Mouse (Mus musculus): ENCODE measurements around the gene Ncoa1. TPM values are rescaled to one million over a fixed set of nuclear protein-coding genes. Genes with fewer than 3 reads are reported as not detected.

Gene Ncoa1
- polyA plus RNA-seq (2012; ENCODE audit: insufficient read depth, insufficient read length, missing spikeins) = 32.6 and 35.2 TPM in 2 replicates

DNA sequence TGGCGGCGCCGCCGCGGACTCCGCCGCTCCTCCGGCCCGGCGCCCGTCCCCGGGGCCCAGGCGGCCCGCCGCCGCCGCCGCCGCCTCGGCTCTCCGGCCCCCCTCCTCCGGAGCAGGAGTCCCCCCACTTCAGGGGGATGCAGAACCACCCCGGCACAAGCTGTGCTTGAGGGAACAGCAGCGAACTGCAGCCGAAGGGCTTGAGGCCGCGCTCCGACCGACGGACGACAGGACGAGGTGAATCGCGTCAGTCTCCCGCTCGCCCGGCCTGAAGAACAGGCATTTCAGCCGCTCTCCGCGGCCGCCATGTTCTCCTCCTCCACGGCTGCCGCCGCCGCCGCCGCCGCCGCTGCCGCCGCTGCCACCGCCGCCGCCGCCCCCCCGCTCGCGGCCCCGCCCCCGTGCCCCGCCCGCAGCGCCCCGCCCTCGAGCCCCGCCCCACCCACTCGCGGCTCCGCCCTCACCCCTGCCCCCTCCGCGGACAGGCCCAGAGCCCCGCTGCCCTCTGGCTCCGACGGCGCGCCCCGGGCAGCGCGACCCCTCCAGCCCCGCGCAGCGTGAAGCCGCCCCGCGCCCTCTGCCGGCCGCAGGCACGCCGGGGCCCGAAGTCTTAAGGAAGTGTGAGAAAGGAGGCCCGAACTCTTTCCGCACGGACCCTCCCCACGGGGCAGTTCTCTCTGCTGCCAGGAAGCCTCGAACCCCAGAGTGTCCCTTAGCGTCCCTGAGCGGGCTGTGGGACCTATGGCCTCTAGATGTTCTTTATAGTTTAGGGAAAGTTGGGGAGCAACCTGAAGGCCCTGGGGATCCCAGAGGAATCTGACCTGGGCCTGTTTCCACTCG, at the start of gene Ncoa1:
Ncoa1 (minus strand) TSS at position 351 of the 840 bp plus-strand sequence.
- TF ChIP-seq POLR2A (IDR thresholded peaks at IDR 0.05; ENCODE audit: borderline replicate concordance, low read depth, low read length) (peak; percentile 64; the same call in 1 of the 2 replicates), CTCF (IDR thresholded peaks at IDR 0.05; ENCODE audit: low read depth, low read length) (no peak)
- Histone ChIP-seq H3K4me1 (ENCODE audit: control insufficient read depth, insufficient read depth, low read length) (peaks cover 5% of the 10 kb centered on the region), H3K4me3 (ENCODE audit: insufficient read depth, low read length) (peak within 1 kb of the TSS; percentile 98), H3K27ac (ENCODE audit: insufficient read depth, low read depth, low read length) (peak within 1 kb of the TSS; percentile 56)

DNA sequence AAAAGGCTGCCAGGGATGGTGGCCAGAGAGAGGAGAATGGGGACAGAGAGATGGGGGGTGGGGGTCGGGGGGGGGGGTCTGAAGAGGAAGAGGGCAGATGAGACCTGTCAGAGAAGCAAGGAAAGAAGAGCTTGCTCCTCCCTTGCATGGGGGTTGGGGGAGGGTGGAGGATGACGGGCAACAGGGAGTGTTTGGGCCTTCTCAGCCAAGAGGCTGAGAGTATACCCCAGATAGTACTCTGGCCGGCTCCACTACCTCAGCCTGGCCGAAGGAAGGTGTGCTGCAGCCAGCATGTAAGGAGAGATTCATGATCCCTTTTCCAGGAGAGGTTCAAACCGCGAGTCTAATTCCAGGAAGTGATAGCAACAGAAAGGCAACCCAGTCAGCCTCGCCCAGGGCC, 47.6 kb upstream of the Ncoa1 start:
- TF ChIP-seq CTCF (IDR thresholded peaks at IDR 0.05; ENCODE audit: low read depth, low read length) = no peak
- TF ChIP-seq POLR2A (IDR thresholded peaks at IDR 0.05; ENCODE audit: borderline replicate concordance, low read depth, low read length) = no peak
- H3K4me1 ChIP-seq (ENCODE audit: control insufficient read depth, insufficient read depth, low read length) = peaks cover 2% of the 10 kb centered on the region; the same call in 1 of the 2 replicates
- no peak overlapping the region for H3K4me3 ChIP-seq (ENCODE audit: insufficient read depth, low read length)
- no peak overlapping the region for H3K27ac ChIP-seq (ENCODE audit: insufficient read depth, low read depth, low read length)

DNA sequence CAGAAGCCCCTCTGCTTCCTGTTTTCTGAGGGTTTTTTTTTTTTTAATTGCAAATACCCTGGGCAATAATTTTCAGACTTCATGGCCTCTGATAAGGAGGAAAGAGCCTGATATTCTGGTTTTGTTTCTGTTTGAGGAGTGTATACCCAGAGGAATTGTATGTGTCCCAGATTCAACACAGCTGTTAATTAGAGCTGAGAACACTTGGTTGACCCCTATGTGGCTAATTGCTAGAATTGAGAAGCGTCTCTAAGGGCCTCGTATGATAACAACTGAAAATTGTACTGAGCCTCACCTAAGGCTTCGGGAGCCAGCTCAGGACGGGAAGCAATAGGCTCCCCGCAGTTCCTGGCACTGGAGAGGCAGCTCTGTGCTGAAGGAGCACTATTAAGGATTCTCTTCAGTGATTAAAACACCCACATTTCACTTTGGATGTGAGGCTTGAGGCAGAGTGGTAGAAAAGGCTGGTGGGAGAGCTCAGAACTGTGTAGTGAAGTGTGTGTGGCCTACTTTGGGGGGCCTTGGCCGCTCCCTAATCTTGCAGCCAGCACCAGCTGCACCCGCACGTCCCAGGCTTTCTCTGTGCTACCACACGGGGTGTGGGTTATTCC, 46.8 kb upstream of the Ncoa1 start:
- TF ChIP-seq POLR2A (IDR thresholded peaks at IDR 0.05; ENCODE audit: borderline replicate concordance, low read depth, low read length) (no peak), CTCF (IDR thresholded peaks at IDR 0.05; ENCODE audit: low read depth, low read length) (no peak)
- Histone ChIP-seq H3K27ac (ENCODE audit: insufficient read depth, low read depth, low read length) (no peak overlapping the region), H3K4me1 (ENCODE audit: control insufficient read depth, insufficient read depth, low read length) (peaks cover 2% of the 10 kb centered on the region; the same call in 1 of the 2 replicates), H3K4me3 (ENCODE audit: insufficient read depth, low read length) (no peak overlapping the region)

DNA sequence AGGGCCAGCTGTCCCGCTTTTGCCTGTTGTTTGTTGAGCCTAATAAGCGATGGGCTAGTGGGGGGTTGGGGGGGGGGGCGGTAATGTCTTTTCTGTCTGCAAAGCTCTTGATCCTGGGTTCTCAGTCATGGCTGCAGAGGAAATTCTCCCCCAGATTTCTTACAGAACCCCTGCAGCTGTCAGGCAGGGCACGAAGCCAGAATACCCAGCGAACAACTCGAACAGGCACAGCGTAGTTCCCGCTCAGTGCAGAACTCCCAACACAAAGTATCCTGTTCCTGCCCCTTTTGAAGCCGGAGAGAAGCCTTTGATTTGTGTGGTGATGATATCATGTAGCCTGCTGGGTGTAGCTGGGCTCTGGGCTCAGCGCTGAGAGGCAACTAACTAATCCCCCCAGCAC, 46.2 kb upstream of the Ncoa1 start:
- Histone ChIP-seq H3K4me3 (ENCODE audit: insufficient read depth, low read length) (no peak overlapping the region), H3K4me1 (ENCODE audit: control insufficient read depth, insufficient read depth, low read length) (no peaks in the 10 kb centered on the region), H3K27ac (ENCODE audit: insufficient read depth, low read depth, low read length) (no peak overlapping the region)
- TF ChIP-seq POLR2A (IDR thresholded peaks at IDR 0.05; ENCODE audit: borderline replicate concordance, low read depth, low read length) = no peak
- TF ChIP-seq CTCF (IDR thresholded peaks at IDR 0.05; ENCODE audit: low read depth, low read length) = no peak

DNA sequence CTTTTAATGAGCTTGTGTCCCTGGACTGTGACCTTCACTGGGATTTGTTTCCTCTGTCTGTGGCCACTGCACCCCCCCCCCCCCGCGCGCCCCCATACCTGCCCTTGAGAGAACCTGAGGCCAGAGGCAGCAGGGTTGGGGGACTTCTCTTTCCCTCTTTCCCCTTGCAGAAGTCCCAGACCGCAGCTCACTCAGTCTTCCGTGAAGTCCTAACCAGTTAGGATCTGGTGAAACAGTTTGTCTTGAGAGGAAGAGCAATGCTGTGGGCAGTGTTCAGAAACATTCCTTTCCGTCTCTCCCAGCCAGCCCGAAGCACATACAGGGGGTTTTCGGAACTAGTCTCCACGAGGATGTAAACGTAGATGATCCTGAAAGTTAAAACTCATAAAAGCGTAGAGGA, 42.0 kb upstream of the Ncoa1 start:
- TF ChIP-seq CTCF (IDR thresholded peaks at IDR 0.05; ENCODE audit: low read depth, low read length) (no peak), POLR2A (IDR thresholded peaks at IDR 0.05; ENCODE audit: borderline replicate concordance, low read depth, low read length) (no peak)
- H3K4me1 ChIP-seq (ENCODE audit: control insufficient read depth, insufficient read depth, low read length) = no peaks in the 10 kb centered on the region
- H3K27ac ChIP-seq (ENCODE audit: insufficient read depth, low read depth, low read length) = no peak overlapping the region
- no peak overlapping the region for H3K4me3 ChIP-seq (ENCODE audit: insufficient read depth, low read length)

DNA sequence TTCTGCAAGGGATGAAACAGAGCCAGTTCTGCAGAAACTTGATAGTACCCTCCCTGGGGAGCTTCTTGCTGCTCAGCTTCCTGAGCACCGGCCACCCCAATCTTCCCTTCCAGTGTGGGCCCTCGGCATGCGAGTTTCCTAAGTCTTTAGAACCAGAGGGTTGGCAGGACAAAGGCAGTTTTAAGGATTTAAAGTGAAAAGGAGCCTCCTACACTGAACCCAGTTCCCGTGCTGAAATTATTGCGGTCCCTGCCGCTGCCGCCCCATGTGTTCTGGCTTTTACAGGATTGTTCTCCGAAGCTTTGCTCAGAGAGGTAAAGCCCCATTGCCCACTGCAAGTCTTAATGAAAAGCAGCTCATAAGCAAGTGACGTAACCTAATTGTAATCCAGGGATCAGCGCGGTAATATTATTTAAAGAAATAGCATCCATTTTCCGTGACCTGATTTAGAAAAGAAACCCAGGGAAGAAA, 32.6 kb upstream of the Ncoa1 start:
- Histone ChIP-seq H3K4me1 (ENCODE audit: control insufficient read depth, insufficient read depth, low read length) (peaks cover 25% of the 10 kb centered on the region), H3K4me3 (ENCODE audit: insufficient read depth, low read length) (no peak overlapping the region), H3K27ac (ENCODE audit: insufficient read depth, low read depth, low read length) (no peak overlapping the region)
- TF ChIP-seq CTCF (IDR thresholded peaks at IDR 0.05; ENCODE audit: low read depth, low read length) (no peak), POLR2A (IDR thresholded peaks at IDR 0.05; ENCODE audit: borderline replicate concordance, low read depth, low read length) (no peak)

DNA sequence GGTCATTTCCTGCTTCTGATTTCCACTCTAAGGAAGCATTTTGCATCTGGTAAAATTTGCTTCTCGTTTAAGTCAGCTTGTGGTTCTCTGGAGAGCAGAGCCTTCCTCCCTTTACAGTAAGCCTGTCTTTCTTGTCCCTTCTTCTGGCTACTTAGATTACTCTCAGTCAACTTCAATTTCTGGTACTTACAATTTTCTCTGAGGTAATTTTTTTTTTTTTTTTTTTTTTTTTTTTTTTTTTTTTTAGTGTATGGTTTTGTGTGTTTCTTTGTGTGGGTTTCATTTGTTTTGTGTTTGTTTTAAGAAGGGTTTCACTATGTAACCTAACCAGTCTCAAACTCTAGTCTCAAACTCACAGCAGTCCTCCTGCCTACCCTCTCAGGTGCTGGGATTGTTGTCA, 31.2 kb upstream of the Ncoa1 start:
- no peak for TF ChIP-seq CTCF (IDR thresholded peaks at IDR 0.05; ENCODE audit: low read depth, low read length)
- no peak for TF ChIP-seq POLR2A (IDR thresholded peaks at IDR 0.05; ENCODE audit: borderline replicate concordance, low read depth, low read length)
- H3K27ac ChIP-seq (ENCODE audit: insufficient read depth, low read depth, low read length) = no peak overlapping the region
- peaks cover 28% of the 10 kb centered on the region for H3K4me1 ChIP-seq (ENCODE audit: control insufficient read depth, insufficient read depth, low read length)
- H3K4me3 ChIP-seq (ENCODE audit: insufficient read depth, low read length) = no peak overlapping the region

DNA sequence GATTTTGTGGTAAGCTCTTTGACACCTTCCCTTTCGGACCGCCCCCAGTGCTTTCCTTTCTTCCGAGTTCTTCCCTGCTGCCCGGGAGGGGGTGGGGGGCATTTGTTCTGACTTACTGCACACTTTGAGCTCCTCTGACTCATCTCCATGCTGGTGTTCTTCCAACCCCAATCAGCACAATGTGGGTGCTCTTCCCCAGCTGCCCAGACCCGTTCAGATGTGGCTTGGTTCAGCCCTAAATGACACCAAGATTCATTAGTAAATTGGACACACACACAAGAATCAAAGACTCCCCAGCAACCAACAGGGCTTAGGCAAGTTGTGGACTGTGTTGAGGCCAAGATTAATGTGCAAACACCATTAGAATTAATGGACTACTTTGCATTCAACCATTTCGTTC, 30.5 kb upstream of the Ncoa1 start:
- Histone ChIP-seq H3K4me1 (ENCODE audit: control insufficient read depth, insufficient read depth, low read length) (peaks cover 28% of the 10 kb centered on the region), H3K27ac (ENCODE audit: insufficient read depth, low read depth, low read length) (peak overlapping the region; percentile 19; the same call in 1 of the 2 replicates), H3K4me3 (ENCODE audit: insufficient read depth, low read length) (no peak overlapping the region)
- TF ChIP-seq POLR2A (IDR thresholded peaks at IDR 0.05; ENCODE audit: borderline replicate concordance, low read depth, low read length) = no peak
- TF ChIP-seq CTCF (IDR thresholded peaks at IDR 0.05; ENCODE audit: low read depth, low read length) = no peak

DNA sequence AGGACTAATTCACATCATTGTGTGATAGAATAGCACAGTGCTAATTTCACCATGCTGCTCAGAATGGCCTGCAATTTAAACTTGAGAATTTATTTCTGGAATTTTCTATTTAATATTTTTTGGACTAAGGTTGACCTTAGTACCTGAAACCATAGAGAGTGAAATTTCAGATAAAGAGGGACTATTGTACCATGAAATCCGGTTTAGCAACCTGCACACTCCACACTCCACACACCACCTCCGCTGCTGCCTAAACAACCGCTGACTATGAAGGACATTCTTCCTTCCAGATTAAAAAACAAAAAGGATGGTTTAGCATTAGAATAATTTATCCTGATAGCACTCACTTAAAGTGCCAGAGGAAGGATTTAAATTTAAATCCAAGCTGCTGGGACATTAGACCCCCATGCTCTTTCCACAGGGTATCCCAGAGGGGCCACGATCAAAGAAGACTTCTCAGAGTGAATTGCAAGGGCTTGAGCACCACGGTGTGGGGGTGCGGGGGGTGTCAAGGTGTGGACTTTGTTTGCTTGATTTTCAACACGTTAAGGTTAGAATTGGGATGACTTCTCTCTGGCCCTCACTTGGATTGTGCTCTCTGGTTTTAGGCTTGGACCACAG, 29.9 kb upstream of the Ncoa1 start:
- no peak for TF ChIP-seq POLR2A (IDR thresholded peaks at IDR 0.05; ENCODE audit: borderline replicate concordance, low read depth, low read length)
- TF ChIP-seq CTCF (IDR thresholded peaks at IDR 0.05; ENCODE audit: low read depth, low read length) = no peak
- Histone ChIP-seq H3K4me1 (ENCODE audit: control insufficient read depth, insufficient read depth, low read length) (peaks cover 28% of the 10 kb centered on the region), H3K27ac (ENCODE audit: insufficient read depth, low read depth, low read length) (no peak overlapping the region), H3K4me3 (ENCODE audit: insufficient read depth, low read length) (no peak overlapping the region)
